Mouse (Mus musculus): ENCODE results near the gene Gab1. TPM values are rescaled to one million over a fixed set of nuclear protein-coding genes. Genes with fewer than 3 reads are reported as not detected.
A peak's percentile ranks its signal among the peaks of the same experiment; 100 is the strongest.

Gab1 gene
- polyA plus RNA-seq, 1 experiment from 2014 or later, result 26.5 TPM

DNA sequence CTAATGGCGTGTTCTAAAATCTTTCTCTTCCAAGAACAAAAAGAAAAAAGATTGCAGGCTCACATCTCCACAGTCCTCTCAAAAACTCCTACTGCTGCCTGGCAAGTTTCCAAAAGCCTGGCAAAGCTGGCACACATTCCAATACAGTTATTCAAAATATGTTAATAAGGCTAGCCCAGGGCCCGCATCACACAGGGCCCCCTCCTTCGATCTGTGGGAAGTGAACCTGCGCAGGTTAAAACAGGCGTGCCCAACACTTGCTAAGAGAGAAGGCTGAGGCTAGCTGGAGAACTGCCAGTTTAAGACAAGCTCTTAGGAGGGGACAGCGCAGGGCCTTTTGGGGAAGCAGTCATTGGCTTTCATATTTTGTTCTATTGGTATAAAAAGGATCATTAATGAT is 23.7 kb downstream of the Gab1 start:
- Histone ChIP-seq H3K4me1 (ENCODE audit: control insufficient read depth, insufficient read depth, low read length) (peaks cover 25% of the 10 kb centered on the region; the same call in 1 of the 2 replicates), H3K27me3 (ENCODE audit: control insufficient read depth, insufficient read depth, low read length) (no peaks in the 10 kb centered on the region), H3K9me3 (ENCODE audit: control insufficient read depth, low read length) (no peaks in the 10 kb centered on the region), H3K9ac (ENCODE audit: low read depth, low read length) (no peak overlapping the region), H3K36me3 (ENCODE audit: control insufficient read depth, insufficient read depth, low read length) (0 out of 2 replicates have a peak, but pooled peaks cover 3% of the 10 kb centered on the region), H3K27ac (ENCODE audit: low read depth, low read length) (no peak overlapping the region), H3K4me2 (replicated peaks; ENCODE audit: low read depth, low read length) (no peak overlapping the region), H3K4me3 (ENCODE audit: low read length) (no peak overlapping the region)
- no peak for ATAC-seq (ENCODE audit: low FRiP score, low TSS enrichment)
- 76% methylated on average over 6 of the region's 6 CpGs for WGBS

GRCm38 (mm10) chr8:80853622-80854021 is 26.7 kb downstream of the Gab1 start:
- Histone ChIP-seq H3K4me2 (replicated peaks; ENCODE audit: low read depth, low read length) (no peak overlapping the region), H3K27ac (ENCODE audit: low read depth, low read length) (peak overlapping the region; percentile 0; the same call in 1 of the 2 replicates), H3K9me3 (ENCODE audit: control insufficient read depth, low read length) (no peaks in the 10 kb centered on the region), H3K4me3 (ENCODE audit: low read length) (no peak overlapping the region), H3K4me1 (ENCODE audit: control insufficient read depth, insufficient read depth, low read length) (peaks cover 37% of the 10 kb centered on the region; the same call in 1 of the 2 replicates), H3K9ac (ENCODE audit: low read depth, low read length) (no peak overlapping the region), H3K36me3 (ENCODE audit: control insufficient read depth, insufficient read depth, low read length) (no peaks in the 10 kb centered on the region), H3K27me3 (ENCODE audit: control insufficient read depth, insufficient read depth, low read length) (no peaks in the 10 kb centered on the region)
- 54% methylated on average over 13 of the region's 13 CpGs for WGBS
- ATAC-seq (ENCODE audit: low FRiP score, low TSS enrichment), result no peak

GRCm38 (mm10) chr8:80853208-80853607 is 27.1 kb downstream of the Gab1 start:
- Histone ChIP-seq H3K27ac (ENCODE audit: low read depth, low read length) (peak overlapping the region; percentile 37; the same call in 1 of the 2 replicates), H3K9me3 (ENCODE audit: control insufficient read depth, low read length) (no peaks in the 10 kb centered on the region), H3K4me2 (replicated peaks; ENCODE audit: low read depth, low read length) (no peak overlapping the region), H3K9ac (ENCODE audit: low read depth, low read length) (no peak overlapping the region), H3K27me3 (ENCODE audit: control insufficient read depth, insufficient read depth, low read length) (no peaks in the 10 kb centered on the region), H3K36me3 (ENCODE audit: control insufficient read depth, insufficient read depth, low read length) (no peaks in the 10 kb centered on the region), H3K4me1 (ENCODE audit: control insufficient read depth, insufficient read depth, low read length) (peaks cover 39% of the 10 kb centered on the region; the same call in 1 of the 2 replicates), H3K4me3 (ENCODE audit: low read length) (no peak overlapping the region)
- ATAC-seq (ENCODE audit: low FRiP score, low TSS enrichment), result 0 out of 2 replicates have a peak, but pooled peaks have one; percentile 18
- WGBS, result 65% methylated on average over 6 of the region's 6 CpGs

- no peaks in the 10 kb centered on the region for H3K9me3 ChIP-seq (ENCODE audit: control insufficient read depth, low read length)
- H3K27me3 ChIP-seq (ENCODE audit: control insufficient read depth, insufficient read depth, low read length), result no peaks in the 10 kb centered on the region
- no peak overlapping the region for H3K4me3 ChIP-seq (ENCODE audit: low read length)
- H3K9ac ChIP-seq (ENCODE audit: low read depth, low read length), result no peak overlapping the region
- H3K4me1 ChIP-seq (ENCODE audit: control insufficient read depth, insufficient read depth, low read length), result peaks cover 35% of the 10 kb centered on the region; the same call in 1 of the 2 replicates
- H3K4me2 ChIP-seq (replicated peaks; ENCODE audit: low read depth, low read length), result no peak overlapping the region
- peak; percentile 12; the same call in 1 of the 2 replicates for ATAC-seq (ENCODE audit: low FRiP score, low TSS enrichment)
- WGBS, result 60% methylated on average over 9 of the region's 9 CpGs
- peak overlapping the region; percentile 37; the same call in 1 of the 2 replicates for H3K27ac ChIP-seq (ENCODE audit: low read depth, low read length)
- no peaks in the 10 kb centered on the region for H3K36me3 ChIP-seq (ENCODE audit: control insufficient read depth, insufficient read depth, low read length)
Observed at GRCm38 (mm10) chr8:80852412-80853165, 27.7 kb downstream of the Gab1 start.

GRCm38 (mm10) chr8:80851648-80852047 is 28.7 kb downstream of the Gab1 start:
- H3K9ac ChIP-seq (ENCODE audit: low read depth, low read length), result no peak overlapping the region
- H3K27ac ChIP-seq (ENCODE audit: low read depth, low read length), result no peak overlapping the region
- WGBS, result 81% methylated on average over 6 of the region's 6 CpGs
- H3K9me3 ChIP-seq (ENCODE audit: control insufficient read depth, low read length), result no peaks in the 10 kb centered on the region
- H3K4me1 ChIP-seq (ENCODE audit: control insufficient read depth, insufficient read depth, low read length), result peaks cover 34% of the 10 kb centered on the region; the same call in 1 of the 2 replicates
- H3K4me2 ChIP-seq (replicated peaks; ENCODE audit: low read depth, low read length), result no peak overlapping the region
- no peak overlapping the region for H3K4me3 ChIP-seq (ENCODE audit: low read length)
- no peaks in the 10 kb centered on the region for H3K27me3 ChIP-seq (ENCODE audit: control insufficient read depth, insufficient read depth, low read length)
- ATAC-seq (ENCODE audit: low FRiP score, low TSS enrichment), result no peak
- H3K36me3 ChIP-seq (ENCODE audit: control insufficient read depth, insufficient read depth, low read length), result no peaks in the 10 kb centered on the region

DNA sequence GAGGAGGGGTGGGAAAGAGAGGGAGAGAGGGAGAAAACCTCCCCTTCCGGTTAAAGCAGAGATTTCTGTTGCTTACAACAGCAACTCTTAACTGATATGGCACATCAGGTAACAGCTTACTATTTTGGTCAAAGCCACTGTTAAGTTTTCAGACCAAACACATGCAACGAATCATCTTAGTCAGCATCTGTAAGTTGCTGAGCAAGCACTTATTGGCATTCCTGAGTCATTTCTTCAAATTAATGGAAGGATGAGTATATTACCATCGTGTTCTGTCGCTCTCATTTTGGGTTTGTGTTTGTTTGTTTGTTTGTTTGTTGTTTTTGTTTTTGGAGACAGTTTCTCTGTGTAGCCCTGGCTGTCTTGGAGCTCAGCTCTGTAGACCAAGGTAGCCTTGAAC is 30.3 kb downstream of the Gab1 start:
- WGBS, result 74% methylated on average over 4 of the region's 4 CpGs

DNA sequence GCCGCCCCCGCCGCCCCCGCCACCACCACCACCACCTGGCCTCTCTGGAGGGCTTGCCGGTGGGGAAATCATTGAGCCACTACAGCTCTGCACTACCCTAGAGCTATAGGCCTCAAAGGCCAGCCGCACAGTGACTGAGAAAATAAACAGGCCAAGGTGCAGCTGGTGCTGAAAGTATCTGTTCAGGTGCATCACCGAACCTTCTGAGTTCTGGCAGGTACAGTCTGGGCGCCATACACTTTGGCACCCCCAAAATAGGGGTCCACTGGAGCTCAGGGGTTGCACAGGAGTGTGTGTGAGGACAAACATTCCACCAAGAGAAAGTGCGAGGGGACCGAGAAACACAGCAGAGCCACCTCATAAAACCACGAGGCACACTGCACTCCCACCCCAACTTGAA is 31.7 kb downstream of the Gab1 start:
- no peak for ATAC-seq (ENCODE audit: low FRiP score, low TSS enrichment)
- Histone ChIP-seq H3K9me3 (ENCODE audit: control insufficient read depth, low read length) (no peaks in the 10 kb centered on the region), H3K36me3 (ENCODE audit: control insufficient read depth, insufficient read depth, low read length) (no peaks in the 10 kb centered on the region), H3K9ac (ENCODE audit: low read depth, low read length) (no peak overlapping the region), H3K4me1 (ENCODE audit: control insufficient read depth, insufficient read depth, low read length) (peaks cover 29% of the 10 kb centered on the region; the same call in 1 of the 2 replicates), H3K4me3 (ENCODE audit: low read length) (no peak overlapping the region), H3K27ac (ENCODE audit: low read depth, low read length) (no peak overlapping the region), H3K4me2 (replicated peaks; ENCODE audit: low read depth, low read length) (no peak overlapping the region), H3K27me3 (ENCODE audit: control insufficient read depth, insufficient read depth, low read length) (no peaks in the 10 kb centered on the region)
- 54% methylated on average over 11 of the region's 11 CpGs for WGBS

More for the DNA sequence above, 30.3 kb downstream of the Gab1 start:
- Histone ChIP-seq H3K9me3 (ENCODE audit: control insufficient read depth, low read length) (no peaks in the 10 kb centered on the region), H3K4me2 (replicated peaks; ENCODE audit: low read depth, low read length) (no peak overlapping the region), H3K9ac (ENCODE audit: low read depth, low read length) (no peak overlapping the region), H3K27me3 (ENCODE audit: control insufficient read depth, insufficient read depth, low read length) (no peaks in the 10 kb centered on the region), H3K4me1 (ENCODE audit: control insufficient read depth, insufficient read depth, low read length) (peaks cover 32% of the 10 kb centered on the region; the same call in 1 of the 2 replicates), H3K36me3 (ENCODE audit: control insufficient read depth, insufficient read depth, low read length) (no peaks in the 10 kb centered on the region), H3K4me3 (ENCODE audit: low read length) (no peak overlapping the region), H3K27ac (ENCODE audit: low read depth, low read length) (no peak overlapping the region)
- no peak for ATAC-seq (ENCODE audit: low FRiP score, low TSS enrichment)

- Histone ChIP-seq H3K9me3 (ENCODE audit: control insufficient read depth, low read length) (no peaks in the 10 kb centered on the region), H3K4me1 (ENCODE audit: control insufficient read depth, insufficient read depth, low read length) (peaks cover 22% of the 10 kb centered on the region; the same call in 1 of the 2 replicates), H3K4me2 (replicated peaks; ENCODE audit: low read depth, low read length) (no peak overlapping the region), H3K4me3 (ENCODE audit: low read length) (no peak overlapping the region), H3K36me3 (ENCODE audit: control insufficient read depth, insufficient read depth, low read length) (no peaks in the 10 kb centered on the region), H3K27me3 (ENCODE audit: control insufficient read depth, insufficient read depth, low read length) (no peaks in the 10 kb centered on the region), H3K27ac (ENCODE audit: low read depth, low read length) (no peak overlapping the region), H3K9ac (ENCODE audit: low read depth, low read length) (no peak overlapping the region)
- WGBS, result 60% methylated on average over 9 of the region's 9 CpGs
- ATAC-seq (ENCODE audit: low FRiP score, low TSS enrichment), result no peak
Observed at GRCm38 (mm10) chr8:80847912-80848311, 32.4 kb downstream of the Gab1 start.

GRCm38 (mm10) chr8:80845284-80845683 is 35.0 kb downstream of the Gab1 start:
- H3K4me1 ChIP-seq (ENCODE audit: control insufficient read depth, insufficient read depth, low read length), result peaks cover 16% of the 10 kb centered on the region; the same call in 1 of the 2 replicates
- no peaks in the 10 kb centered on the region for H3K27me3 ChIP-seq (ENCODE audit: control insufficient read depth, insufficient read depth, low read length)
- 89% methylated on average over 13 of the region's 13 CpGs for WGBS
- no peak overlapping the region for H3K4me3 ChIP-seq (ENCODE audit: low read length)
- no peaks in the 10 kb centered on the region for H3K36me3 ChIP-seq (ENCODE audit: control insufficient read depth, insufficient read depth, low read length)
- no peak for ATAC-seq (ENCODE audit: low FRiP score, low TSS enrichment)
- H3K4me2 ChIP-seq (replicated peaks; ENCODE audit: low read depth, low read length), result no peak overlapping the region
- no peak overlapping the region for H3K27ac ChIP-seq (ENCODE audit: low read depth, low read length)
- no peak overlapping the region for H3K9ac ChIP-seq (ENCODE audit: low read depth, low read length)
- no peaks in the 10 kb centered on the region for H3K9me3 ChIP-seq (ENCODE audit: control insufficient read depth, low read length)
